Mouse (Mus musculus) mouse embryonic stem cell (cell line): Measurements from ENCODE around the gene Trat1.

Experiments used
- in situ Hi-C, 2 experiments: fragments of 300-500 bp; cut with MboI; formaldehyde crosslinking; loops; 1 replicate in 1 of 2; 3 replicates in 1 of 2; pipeline ENCODE4 v1.14.3; 2019 to 2020; ENCODE audit warnings: low sequenced_read_pairs in 2 of 2, low pct_unique_long_range_greater_than_20kb in 1 of 2, mixed read lengths in 1 of 2; ENCODE audit not compliant: unreplicated experiment in 1 of 2

Trat1 gene

DNA sequence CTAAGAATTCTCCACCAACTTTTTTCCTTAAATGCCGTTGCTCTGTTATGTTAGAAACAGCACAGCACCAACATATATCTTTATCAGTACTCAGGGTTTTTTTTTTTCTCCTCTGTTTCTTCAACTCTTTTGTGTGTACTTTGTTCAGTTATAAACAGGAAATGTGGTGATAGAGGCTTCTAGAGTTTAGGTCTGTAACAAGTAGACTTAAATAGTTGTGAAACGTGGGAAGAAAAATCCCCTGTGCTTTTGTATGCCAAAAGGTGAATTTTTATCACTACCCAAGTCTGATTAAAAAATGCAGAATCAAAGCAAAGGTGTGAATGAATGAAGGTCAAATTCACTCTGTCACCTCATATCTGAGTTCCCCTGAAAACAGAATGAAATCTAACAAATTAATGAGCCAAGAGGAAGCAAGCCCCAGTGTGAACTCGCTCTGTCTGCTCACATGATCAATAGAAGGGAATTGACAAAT, at the start of gene Trat1:
Gene Trat1 (minus strand): TSS at position 51 of the 475 bp plus-strand sequence.
- in situ Hi-C loops = no loop called here

DNA sequence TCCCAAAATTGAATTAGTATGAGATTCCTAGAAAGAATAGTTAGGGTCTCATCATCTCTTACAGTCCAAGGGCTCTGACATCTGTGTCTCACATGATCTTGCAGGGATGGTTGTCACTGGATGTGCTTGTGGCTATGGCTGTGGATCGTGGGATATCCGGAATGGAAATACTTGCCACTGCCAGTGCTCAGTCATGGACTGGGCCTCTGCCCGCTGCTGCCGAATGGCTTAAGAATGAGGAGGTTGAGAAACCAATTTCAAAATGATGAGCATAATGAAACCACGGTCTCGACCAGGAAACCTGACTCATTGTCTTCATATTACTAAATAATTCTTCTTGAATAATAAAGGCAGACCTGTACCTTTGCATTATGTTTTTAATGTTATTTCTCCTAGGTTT, 46.7 kb upstream of the Trat1 start:
- in situ Hi-C loops = no loop called here

DNA sequence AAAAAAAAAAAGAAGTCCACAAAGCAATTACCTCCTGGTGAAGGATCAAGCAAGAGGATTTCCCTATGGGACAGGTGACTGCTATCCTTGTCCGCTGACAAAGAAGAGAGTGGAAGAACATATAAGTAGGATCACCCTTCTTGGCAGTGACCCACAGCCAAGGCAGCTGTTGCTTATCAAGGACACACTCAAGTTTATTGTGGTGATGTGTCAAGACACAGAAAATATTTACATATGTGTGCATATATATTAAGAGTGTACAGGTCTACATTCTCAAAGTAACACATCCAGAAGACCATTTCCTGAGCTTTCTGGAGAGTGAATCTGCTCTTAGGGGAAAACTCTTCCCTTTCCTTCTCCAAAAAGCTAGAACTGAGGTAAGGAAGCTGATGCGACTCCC, 44.9 kb upstream of the Trat1 start, which contains the start of gene Retnlb:
Gene Retnlb (plus strand): TSS at position 162 of the 400 bp plus-strand sequence.
- in situ Hi-C loops = no loop called here

DNA sequence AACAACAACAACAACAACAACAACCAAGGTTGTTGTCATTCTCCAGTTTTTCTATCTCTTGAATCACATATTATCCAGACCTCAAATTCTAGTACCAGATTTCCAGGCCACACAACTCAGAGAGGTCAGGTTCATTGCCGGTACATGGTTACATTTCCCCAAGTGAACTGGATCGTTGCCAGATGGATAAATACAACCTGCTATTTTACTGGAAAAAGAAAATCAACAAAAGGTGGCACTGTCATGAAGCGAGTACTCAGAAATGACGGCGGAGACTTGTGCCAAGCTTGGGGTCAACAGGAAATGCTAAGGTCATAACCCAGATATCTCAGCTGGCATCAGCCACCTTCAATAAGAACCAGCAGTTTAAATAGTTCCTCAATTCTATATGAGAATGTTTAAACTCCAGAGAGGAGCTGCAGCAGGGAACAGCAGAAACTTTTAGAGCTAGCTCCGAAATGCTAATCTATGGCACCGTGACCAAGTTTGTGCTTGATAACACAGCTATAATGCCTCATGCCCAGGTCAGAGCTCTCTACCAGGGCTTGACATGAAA, 40.1 kb upstream of the Trat1 start:
- in situ Hi-C loops = no loop called here

DNA sequence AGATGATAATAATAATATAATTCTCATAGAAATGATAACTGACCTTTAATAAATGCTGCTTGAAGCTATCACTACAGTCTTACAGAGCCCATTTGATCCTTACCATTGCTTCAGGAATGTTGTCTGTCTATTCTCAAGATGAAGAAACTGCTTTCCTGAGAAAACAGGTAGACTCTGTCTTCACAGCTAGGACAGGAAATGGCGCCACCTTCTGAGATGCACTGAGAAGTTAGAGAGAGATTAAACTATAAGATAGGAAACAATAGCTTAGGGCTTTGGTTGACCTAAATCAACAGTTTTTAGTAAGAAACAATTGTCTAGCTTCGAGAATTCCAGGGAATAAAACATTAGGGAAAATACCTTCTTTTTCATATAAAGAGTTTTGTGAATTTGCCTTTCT, 37.6 kb upstream of the Trat1 start:
- in situ Hi-C loops = no loop called here

DNA sequence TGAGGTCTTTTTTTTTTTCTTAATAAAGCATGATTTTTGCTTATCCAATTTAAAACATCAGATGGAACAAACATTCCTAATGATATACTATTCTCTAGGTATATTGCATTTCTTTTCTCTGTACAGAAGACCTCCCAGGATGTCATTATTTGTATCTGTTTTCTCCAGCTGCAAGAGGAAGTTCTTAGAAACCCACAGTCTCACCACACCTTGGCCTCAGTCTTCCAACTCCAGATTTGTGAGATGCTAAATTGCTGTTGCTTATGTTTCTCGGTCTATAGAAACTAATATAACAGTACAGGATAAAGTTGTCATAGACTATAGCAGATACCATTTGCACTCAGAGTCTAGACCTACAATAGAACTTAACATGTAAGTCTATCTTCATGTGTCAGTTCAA, 34.7 kb upstream of the Trat1 start:
- in situ Hi-C loops = no loop called here

DNA sequence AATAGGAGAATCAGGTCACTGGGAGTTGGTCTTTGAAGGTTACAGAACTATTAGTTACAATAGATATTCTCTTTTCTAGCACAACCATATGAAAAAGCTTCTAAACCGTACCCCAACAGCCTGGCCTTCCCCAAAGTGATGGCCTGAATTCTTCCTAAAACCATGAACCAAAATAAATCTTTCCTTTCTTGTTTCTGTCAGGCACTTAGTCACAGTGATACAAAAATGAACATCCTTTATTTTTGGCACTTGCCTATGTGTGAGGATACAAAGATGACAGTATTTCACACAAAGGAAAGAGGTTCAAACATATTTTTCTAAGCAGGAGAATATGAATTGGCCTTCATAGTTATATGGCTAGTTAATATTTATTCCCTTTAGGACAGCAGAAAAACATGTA, 33.6 kb upstream of the Trat1 start:
- in situ Hi-C loops = no loop called here

DNA sequence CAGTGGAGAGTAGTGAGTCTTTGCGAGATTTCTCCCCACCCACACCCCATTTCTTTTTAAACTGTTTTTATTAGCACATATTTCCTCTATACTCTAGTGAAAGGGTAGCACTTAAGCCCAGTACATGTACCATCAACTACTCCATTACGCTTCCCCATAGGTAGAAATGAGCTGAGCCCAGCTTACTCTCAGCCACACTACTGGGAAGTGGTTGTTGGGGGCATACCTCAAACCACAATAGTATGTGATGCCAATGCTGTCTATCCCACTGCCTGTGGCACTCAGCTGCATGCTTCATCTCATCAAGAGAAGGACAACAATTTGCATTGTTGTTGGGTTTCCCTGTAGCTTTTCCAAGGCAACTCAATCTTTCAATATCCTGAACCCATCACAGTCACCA, 29.1 kb upstream of the Trat1 start:
- in situ Hi-C loops = no loop called here

DNA sequence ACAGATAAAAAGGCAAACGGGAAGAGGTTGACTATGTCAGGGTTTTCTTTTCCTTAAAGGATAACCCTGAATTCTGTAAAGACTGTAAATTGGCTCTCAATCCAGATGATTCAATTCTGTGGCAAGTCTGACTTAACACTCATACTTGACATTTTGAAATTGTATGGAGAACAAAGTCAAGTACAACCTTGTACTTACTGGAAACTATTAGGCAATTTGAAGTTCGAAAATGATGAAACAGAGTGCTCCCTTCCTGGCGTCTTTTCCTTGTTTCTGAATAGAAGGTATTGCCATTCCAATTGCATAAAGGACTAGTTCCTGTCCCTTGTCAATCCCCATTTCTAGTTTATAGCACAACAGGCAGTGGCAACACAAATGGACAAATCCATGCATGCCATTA, 27.6 kb upstream of the Trat1 start:
- in situ Hi-C loops = no loop called here

DNA sequence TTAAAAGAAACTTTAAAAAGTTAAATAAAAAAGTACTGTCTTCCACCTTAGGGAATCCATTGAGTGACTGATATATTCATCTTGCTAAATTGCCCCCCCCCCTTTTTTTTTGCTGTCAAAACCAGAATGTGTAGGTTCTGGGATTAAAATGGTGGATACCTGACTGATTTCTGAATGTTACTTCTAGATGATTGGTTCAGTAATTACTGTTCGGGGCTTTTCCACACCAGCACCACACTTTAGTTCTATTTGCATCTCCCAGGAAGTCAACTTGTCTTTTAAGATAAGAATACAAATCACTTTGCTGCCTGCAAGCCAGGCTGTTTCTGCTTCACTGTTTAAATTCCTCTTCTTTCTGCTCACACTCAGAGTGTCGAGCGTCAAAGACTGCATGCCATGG, 26.5 kb upstream of the Trat1 start:
- in situ Hi-C loops = no loop called here

DNA sequence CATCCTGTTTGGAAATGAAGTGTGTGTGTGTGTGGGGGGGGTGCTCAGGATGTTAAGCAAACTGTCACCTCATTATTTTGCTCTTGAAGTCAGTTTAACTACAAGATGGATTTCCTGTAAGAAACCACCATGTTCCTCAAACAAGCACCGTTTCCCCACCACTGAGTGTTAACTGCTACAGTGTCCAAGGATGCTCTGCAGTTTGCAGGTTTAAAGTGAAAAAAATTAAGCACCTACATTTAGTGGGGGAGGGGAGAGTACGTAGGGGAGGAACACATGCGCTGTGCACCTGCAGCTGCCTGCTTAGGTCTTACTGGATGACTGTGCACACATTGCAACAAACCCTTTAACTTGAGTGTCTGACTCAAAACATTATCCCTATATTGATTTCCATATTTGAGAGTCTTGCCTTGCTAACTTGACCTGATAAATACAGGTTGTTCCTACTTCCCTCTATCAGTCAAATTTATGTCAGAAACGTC, 16.9 kb upstream of the Trat1 start:
- in situ Hi-C loops = no loop called here

DNA sequence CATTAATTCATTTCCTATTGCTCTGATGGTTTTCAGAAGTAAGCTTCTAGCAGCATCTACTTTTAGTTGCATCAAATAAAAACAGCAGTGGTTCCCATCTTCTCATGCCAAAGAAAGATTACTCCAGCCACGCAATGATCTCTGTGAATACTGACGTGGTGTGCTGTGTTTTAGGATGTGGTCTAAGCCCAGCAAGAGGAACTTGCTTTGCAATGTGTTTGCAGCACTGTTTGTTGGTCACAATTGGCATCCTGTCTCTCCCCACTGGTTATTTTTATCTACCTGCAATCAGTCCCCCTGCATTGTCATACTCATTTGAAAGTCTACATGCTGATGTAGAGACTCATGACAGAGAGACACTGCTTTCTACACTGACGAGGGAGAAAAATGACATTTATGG, 14.4 kb upstream of the Trat1 start:
- in situ Hi-C loops = no loop called here

DNA sequence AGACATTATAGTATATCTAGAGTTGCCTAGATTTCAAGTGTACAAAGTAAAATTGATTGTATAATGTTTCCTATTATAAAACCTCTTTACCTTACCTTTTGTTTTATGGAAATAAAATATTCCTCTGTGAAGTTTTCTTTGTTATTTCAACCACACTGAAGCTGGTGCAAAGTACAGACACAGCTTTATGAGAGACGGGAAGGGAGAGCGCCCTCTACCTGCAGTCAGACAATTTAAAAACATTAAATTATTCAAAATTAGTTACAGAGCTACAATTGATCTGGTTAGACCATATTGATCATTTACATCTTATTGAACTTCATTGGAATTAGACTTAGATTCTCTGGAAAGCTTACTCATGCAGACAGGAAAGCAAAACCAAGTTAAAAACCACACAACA, 5.4 kb upstream of the Trat1 start:
- in situ Hi-C loops = no loop called here

DNA sequence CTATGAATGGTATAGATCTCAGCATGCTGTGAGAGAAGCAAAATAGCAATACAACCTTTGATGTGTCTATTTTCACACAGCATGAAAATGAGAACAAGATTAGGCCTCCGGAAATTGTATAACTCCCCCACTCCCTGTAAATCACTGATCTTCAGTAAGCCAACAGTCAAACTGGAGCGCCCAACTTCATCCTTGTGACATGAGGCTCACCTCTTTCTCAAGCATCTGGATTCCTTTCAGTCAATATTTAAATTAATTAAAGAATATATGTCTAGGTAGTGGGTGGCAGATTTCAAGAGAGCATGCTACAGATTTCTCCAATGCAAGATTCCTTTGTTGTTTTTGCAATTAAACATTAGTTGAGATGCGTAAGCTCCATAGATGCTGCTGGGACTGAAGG, 2.6 kb downstream of the Trat1 start:
- in situ Hi-C loops = no loop called here

DNA sequence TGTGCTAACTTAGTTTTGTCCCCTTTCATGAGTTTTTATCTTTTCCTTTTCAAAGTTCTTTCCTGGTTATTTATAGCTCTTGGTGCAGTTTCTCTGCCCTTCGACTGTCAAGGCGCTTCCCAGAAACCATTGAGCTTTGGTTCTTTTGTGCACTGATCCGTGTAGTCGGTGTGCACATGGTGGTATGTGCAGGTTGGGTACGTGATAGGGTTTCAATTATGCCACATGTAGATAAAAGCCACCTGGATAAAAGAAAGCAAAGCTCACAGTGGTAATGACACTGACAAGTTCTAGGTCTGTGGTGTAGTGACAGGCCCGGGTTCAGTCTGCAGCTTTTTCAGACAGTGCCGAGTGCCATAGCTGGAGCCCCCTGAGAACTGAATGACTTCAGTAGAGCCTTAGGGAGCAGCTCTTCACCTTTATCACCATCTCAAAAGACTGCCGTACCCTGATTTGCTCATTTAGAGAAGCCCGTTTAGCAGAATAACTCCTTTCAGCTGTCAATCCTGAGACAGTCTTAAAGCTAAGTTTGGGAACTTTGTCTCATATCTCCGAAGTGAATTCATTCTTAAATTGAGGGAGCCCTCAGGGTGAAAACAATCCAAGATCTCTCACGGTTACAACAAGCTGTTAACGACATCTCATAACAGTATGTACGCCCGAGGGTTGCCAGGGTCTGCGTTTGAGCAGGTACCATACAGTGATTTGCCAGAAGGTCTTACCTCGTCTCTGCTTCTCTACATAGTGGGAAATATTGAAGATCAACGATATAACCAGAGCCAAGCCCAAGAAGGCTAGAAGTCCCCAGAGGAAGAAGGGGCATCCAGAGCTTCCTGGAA, 11.0 kb downstream of the Trat1 start:
- in situ Hi-C loops = no loop called here

DNA sequence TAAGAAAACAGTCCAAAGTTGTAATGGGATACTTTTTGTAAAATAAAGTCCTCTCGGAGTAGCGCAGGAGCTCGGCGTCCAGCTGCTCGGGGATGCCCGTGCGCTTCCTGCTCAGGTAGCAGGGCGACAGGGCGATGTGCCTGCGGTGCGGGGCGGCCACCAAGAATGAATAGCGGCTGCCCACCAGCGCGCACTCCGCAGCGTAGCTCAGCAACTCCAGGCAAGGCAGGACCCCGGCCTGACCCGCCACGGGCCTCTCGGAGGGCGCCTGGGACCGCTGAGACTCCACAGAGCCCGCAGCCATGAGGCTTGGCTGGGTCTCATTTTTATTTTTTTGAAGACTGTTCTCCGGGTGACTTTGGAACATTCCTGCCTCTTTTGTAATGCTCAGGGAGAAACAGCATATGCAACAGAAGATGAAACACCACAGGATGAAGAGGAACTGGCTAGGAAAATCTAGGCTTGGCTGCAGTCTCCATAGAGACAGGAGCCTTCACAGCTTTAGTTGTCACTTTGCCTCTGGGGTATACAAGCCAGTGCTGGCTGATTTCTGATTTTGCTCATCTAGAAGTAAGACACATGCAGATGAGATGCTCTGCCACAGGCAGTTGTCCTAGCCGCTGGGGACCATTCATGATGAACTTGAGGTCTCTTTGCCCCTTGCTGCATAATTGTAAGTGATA, 21.5 kb downstream of the Trat1 start:
- in situ Hi-C loops = no loop called here

DNA sequence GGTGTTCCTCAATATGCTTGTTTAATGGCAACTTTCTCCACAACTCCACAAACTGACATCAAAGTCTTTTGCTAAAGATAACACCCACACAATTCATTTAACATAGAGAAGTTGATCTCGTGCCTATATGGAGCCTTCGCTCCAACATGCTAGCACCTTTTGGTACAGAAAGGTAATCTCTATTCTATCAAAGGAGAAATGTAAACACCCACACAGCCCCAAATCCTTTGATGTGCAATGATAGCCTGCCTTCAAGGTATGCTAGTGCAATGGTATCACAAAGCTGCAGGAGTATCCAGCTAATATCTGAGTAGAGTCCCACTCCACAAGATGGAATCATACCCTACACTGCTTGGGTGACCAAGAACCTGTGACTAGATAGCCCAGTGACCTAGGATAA, 26.4 kb downstream of the Trat1 start:
- in situ Hi-C loops = no loop called here

DNA sequence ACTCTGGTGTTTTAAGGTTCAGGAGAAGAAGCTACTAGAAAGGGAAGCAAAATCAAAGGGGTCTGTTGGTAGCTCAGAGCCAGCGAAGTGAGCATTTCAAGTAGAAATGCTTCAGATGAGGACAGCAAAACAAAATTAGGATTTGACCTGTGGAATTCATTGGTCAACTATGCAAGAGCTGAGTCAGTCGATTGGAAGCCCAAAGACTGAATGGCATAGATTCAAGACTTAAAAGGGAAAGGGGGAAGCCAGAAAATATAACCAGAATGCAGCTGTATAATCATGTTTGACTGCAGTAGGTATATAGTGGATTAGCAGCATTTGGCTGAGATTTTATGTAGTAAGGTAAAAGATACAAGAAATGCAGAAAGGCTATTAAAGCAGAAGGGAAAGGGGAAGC, 26.8 kb downstream of the Trat1 start:
- in situ Hi-C loops = no loop called here

DNA sequence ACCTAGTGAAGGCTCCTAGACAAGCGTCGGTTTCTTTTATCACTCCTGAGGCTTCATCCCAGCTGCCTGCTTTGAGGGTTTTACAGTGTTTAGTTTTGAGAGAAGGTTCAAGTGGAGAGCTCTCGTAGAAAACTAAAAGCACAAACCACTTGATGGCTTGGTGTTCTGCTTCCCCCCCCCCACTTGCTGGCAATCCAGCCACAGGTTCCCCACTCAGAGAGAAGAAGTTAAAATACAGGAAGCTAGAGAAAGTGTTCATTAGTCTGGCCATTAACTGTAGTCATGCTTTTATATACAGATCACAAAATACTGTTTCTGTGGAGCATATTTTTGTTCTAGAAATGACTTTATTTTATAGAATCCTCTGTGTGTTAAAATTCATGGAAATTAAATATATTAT, 30.3 kb downstream of the Trat1 start:
- in situ Hi-C loops = no loop called here
